Mouse (Mus musculus) erythroblast, embryonic 14.5 days (primary cell): ENCODE measurements at regions not wholly inside any gene's neighbourhood (a gene's known extent, or its start where the extent isn't known, plus 50 kb on each side); places are given as distances from the start of the nearest gene placed in this dataset.

Experiments used
- GATA1 ChIP-seq: IDR thresholded peaks from 2 replicates; pipeline ENCODE4 v1.6.1; 2012; ENCODE audit warnings: low read length, inconsistent platforms, mixed read lengths
- TAL1 ChIP-seq: IDR thresholded peaks from 3 replicates; pipeline ENCODE4 v1.6.1; 2012; ENCODE audit warnings: low read length, inconsistent platforms, mixed read lengths

DNA sequence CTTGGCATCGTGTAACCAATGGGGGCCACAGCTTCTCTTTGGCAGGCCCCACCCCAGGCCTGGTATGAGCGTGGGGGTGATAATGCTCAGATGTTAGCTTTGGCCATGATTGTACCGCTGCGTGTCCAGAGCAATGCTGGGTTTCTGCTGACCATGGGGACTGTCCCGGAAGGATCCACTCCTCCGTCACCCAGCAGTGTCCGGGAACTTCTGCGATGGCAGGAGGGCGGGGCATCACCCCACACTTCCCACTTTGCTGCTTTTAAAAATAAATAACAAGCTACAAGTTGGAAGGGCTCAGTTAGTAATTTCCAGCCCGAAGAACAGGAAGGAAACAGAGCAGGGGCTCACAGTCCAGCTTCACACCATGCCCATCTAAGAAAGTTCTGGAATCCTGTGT lies 116.7 kb upstream of the Ptpn1 start:
- TF ChIP-seq TAL1: no peak
- TF ChIP-seq GATA1: no peak
